Mouse (Mus musculus): ENCODE measurements at regions not wholly inside any gene's neighbourhood (a gene's known extent, or its start where the extent isn't known, plus 50 kb on each side); places are given as distances from the start of the nearest gene placed in this dataset.

- DNase-seq: no peak
Measured at GRCm38 (mm10) chr4:56619054-56619453, 120.8 kb upstream of the Gm26657 start.

DNA sequence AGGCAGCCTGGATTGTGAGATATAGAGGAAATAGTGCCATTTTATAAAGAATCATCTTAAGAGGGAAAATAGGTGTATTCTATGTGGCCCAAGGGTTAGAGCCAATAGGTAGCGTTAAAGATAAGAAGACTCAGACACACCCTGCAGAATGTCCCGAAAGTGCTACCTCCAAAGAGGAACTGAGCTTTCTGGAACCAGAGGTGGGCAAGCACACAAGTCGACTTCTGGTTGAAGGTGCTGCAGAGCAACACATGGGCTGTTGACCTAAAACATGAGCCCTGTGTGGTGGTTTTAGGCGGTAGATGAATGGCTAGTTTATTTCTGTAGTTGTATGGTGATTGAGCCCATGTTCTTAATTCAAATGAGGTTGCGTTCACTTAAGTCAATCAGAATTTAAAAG lies 121.4 kb upstream of the Gm26657 start:
- no peak for DNase-seq

GRCm38 (mm10) chr4:56617661-56618360 lies 122.1 kb upstream of the Gm26657 start:
- no peak for DNase-seq

GRCm38 (mm10) chr4:56612325-56612724 lies 127.5 kb upstream of the Gm26657 start:
- peak; percentile 57 to 61 for DNase-seq

GRCm38 (mm10) chr4:56611751-56612150 lies 128.1 kb upstream of the Gm26657 start:
- DNase-seq: peak; percentile 23 to 39

DNA sequence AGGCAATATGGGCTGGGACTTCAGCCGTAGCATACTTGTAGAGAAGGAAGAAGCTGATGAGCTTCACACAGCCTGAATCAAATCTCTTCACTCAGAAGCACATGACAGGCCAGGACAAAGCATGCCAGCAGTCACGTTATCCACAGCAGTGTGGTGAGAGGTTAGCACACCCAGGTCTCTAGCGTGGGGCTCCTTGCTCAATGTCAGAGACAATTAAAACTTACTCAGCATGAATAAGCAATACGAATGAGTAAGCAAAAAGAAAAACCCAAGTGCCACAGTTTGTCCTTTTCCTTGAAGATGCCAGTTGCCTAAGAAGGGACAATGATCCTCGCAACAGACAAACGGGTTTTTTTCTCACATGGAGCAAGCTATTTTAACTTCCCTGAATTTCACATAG lies 129.6 kb upstream of the Gm26657 start:
- DNase-seq: no peak

GRCm38 (mm10) chr4:56608701-56609100 lies 131.2 kb upstream of the Gm26657 start:
- DNase-seq: peak; percentile 28 to 37

- peak in 1 of 2 experiments; percentile 9 for DNase-seq
Measured at GRCm38 (mm10) chr4:56598398-56598797, 141.5 kb upstream of the Gm26657 start.

- no peak for DNase-seq
Measured at GRCm38 (mm10) chr4:56597931-56598330, 141.9 kb upstream of the Gm26657 start.

DNA sequence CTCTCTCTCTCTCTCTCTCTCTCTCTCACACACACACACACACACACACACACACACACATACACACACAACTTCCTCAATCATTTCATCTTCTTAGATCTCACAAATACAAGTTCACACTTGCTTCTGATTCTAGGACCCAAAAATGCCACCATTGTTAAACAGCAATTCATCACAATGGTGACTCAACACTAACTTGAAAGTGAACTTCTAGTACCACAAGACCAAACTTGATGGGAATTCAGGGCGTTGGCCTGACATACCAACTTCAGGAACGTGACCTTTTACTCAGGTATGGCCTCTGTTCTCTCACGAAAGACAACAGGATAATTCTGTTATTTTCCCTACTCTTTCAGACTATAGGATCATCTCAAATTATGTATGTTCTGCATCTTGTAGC lies 157.5 kb upstream of the Gm26657 start:
- DNase-seq: no peak

GRCm38 (mm10) chr4:56576837-56577548 lies 162.9 kb upstream of the Gm26657 start:
- no peak for DNase-seq

DNA sequence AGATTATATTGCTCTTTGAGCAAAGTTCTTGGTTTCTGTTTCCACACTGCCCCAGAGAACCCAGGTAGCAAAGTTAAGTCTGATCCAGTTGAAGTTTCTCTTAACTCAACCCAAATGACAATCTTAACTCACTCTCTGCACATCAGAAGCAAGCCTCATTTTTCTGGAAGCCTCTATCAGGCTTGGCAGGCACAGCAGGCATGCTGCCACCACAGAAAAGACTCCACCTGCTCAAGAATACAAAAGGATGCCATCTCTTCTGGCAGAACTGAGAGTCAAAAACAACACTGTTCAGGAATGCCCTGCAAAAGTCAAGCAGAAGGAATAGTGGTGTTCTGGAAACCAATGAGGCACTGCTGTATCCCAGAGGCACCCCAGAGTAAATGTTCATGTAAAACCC lies 187.7 kb upstream of the Gm26657 start:
- peak; percentile 53 to 60 for DNase-seq

DNA sequence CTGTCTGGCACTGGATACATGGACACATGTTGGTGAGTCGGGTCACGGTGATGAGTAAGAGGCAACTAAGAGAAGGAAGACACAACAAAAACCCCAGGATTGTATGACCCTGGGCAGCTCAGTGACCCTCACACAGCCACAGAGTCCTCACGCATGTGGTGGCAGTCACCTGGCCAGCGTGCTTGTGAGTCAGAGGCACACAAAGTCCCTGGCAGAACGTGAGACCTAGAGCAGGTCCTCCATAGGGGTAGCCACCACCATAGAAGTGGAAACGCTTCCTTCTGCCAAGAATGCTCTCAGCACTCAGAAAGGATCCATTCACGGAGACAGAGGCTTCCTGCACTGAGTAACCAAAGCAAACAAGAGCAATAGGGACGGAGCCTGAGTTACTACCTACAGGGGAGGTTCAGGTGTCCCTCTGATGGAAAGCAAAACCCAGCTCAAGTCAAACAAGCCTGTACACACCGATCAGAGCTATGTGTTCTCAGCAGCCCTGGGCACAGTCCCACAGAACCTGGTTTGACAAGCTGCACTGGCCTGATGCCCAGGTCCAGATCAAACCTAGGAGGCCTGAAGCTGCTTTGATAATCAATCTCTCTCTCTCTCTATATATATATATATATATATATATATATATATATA lies 206.4 kb upstream of the Gm26657 start:
- DNase-seq: peak; percentile 53 to 63

- DNase-seq: peak; percentile 59 to 68
Measured at GRCm38 (mm10) chr4:56532921-56533320, 206.9 kb upstream of the Gm26657 start.

- no peak for DNase-seq
Measured at GRCm38 (mm10) chr4:56528571-56528970, 211.3 kb upstream of the Gm26657 start.

- peak; percentile 18 to 24 for DNase-seq
Measured at GRCm38 (mm10) chr4:56524430-56524985, 215.4 kb upstream of the Gm26657 start.

DNA sequence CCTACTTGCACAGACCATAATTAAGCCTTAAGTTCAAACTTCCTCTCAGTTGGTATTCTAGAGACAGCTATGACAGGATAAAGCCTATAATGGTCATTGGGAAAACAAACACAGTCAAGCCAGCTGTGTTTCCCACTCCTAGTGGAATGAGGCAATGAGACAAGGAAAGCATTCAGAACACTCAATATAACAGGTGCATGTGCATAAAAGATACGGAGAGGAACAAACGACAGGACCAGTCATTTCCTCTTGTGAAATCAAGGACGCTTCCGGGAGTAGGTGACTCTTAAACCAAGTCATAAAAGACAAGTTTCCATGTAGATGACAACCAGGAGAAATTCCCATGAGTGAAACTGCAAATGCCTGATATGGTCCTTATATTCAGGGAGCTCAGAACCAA lies 232.1 kb upstream of the Gm26657 start:
- no peak for DNase-seq

GRCm38 (mm10) chr4:56506786-56507185 lies 233.1 kb upstream of the Gm26657 start:
- peak; percentile 9 to 28 for DNase-seq

GRCm38 (mm10) chr4:56506067-56506466 lies 233.8 kb upstream of the Gm26657 start:
- DNase-seq: no peak

GRCm38 (mm10) chr4:56492537-56493221 lies 247.2 kb upstream of the Gm26657 start:
- peak; percentile 70 to 80 for DNase-seq

DNA sequence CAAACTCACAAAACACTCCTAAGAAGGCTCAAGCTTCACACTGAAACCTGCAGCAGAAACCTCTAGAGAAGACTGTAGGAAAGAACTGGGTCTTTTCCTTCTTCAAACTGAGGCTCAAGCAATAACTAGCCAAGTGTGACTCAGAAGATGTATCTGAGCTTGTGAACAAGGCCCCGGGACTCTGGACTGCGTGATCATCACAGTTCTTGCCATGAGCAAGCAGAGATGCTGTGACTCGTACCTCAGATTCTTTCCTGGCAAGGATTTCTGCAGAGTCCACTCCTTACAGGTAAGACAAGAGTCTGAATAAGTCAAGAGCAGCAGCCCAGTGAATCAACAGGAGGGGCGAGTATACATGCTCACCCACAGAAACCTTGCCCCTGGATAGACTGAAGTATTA lies 250.5 kb upstream of the Gm26657 start:
- no peak for DNase-seq

GRCm38 (mm10) chr4:56483708-56484107 lies 256.2 kb upstream of the Gm26657 start:
- DNase-seq: no peak

GRCm38 (mm10) chr4:56456788-56457187 lies 283.1 kb upstream of the Gm26657 start:
- DNase-seq: no peak

All from cerebellum, postnatal 10 days (tissue).